Mouse (Mus musculus): Measurements from ENCODE around the gene Pomgnt1. TPM values are rescaled to one million over a fixed set of nuclear protein-coding genes. Genes with fewer than 3 reads are reported as not detected.

Gene Pomgnt1
- polyA plus RNA-seq, 1 experiment from 2014 or later = 13.3 TPM

DNA sequence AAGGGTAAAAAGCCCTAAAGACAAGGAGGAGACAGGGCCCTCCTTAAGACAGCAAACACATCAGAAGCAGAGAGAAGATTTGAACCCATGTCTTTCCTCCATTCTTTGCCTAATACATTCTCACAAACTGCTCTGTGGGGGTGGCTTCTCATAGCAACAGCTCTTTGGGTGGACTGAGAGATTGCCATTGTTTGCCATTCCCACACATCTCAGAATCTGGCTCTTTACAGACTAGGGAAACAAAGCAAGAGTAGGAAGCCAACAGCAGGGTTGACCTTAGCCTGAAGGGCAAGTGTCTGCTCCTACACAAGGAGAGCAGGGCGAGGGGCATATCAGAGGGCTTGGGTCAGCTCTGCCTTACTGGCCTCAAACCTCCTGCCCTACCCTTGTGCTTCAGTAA is 18.1 kb downstream of the Pomgnt1 start:
- no peaks in the 10 kb centered on the region for H3K36me3 ChIP-seq
- WGBS (ENCODE audit: insufficient replicate concordance) = 53% methylated on average over 1 of the region's 1 CpGs
- no peak for ATAC-seq (ENCODE audit: low read depth)
- no peak overlapping the region for H3K9ac ChIP-seq
- no peak overlapping the region for H3K27ac ChIP-seq
- no peaks in the 10 kb centered on the region for H3K9me3 ChIP-seq (replicated peaks)
- peaks cover 13% of the 10 kb centered on the region; the same call in 1 of the 2 replicates for H3K4me1 ChIP-seq (replicated peaks)
- H3K27me3 ChIP-seq = peaks cover 54% of the 10 kb centered on the region
- no peak for DNase-seq
- no peak overlapping the region for H3K4me3 ChIP-seq (replicated peaks)
- no peak overlapping the region for H3K4me2 ChIP-seq

DNA sequence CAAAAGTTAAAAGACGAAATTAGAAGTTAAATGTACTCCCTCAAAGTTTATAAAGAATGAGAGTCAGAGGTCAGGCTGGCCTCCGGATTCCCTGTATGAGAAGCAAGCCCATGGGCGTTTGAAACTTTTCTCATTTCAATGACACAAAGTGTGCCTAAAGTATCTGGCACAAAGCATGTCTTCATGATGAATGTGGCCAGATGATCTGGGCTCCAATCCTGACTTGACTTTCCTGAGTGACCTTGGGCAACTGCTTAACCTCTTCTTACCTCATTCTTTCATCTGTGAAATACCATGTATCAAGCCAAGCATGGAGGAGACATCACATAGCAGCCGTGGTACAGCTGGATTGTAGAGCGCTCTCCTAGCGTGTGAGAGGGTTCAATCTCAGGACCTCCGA is 18.6 kb downstream of the Pomgnt1 start:
- Histone ChIP-seq H3K27me3 (peaks cover 54% of the 10 kb centered on the region), H3K36me3 (no peaks in the 10 kb centered on the region), H3K9ac (no peak overlapping the region), H3K4me2 (no peak overlapping the region), H3K9me3 (replicated peaks) (no peaks in the 10 kb centered on the region), H3K4me3 (replicated peaks) (no peak overlapping the region), H3K4me1 (replicated peaks) (peaks cover 13% of the 10 kb centered on the region; the same call in 1 of the 2 replicates), H3K27ac (no peak overlapping the region)
- 68% methylated on average over 7 of the region's 7 CpGs for WGBS (ENCODE audit: insufficient replicate concordance)
- ATAC-seq (ENCODE audit: low read depth) = no peak
- no peak for DNase-seq

- 15% methylated on average over 7 of the region's 7 CpGs for WGBS (ENCODE audit: insufficient replicate concordance)
- ATAC-seq (ENCODE audit: low read depth) (no peak), DNase-seq (no peak)
- Histone ChIP-seq H3K27ac (no peak overlapping the region), H3K4me2 (peak overlapping the region; percentile 77), H3K4me3 (replicated peaks) (peak overlapping the region; percentile 59; the same call in 1 of the 2 replicates), H3K27me3 (peaks cover 54% of the 10 kb centered on the region), H3K9me3 (replicated peaks) (no peaks in the 10 kb centered on the region), H3K4me1 (replicated peaks) (peaks cover 13% of the 10 kb centered on the region; the same call in 1 of the 2 replicates), H3K36me3 (no peaks in the 10 kb centered on the region), H3K9ac (no peak overlapping the region)
Observed at GRCm38 (mm10) chr4:116143317-116143811, 19.7 kb downstream of the Pomgnt1 start.

DNA sequence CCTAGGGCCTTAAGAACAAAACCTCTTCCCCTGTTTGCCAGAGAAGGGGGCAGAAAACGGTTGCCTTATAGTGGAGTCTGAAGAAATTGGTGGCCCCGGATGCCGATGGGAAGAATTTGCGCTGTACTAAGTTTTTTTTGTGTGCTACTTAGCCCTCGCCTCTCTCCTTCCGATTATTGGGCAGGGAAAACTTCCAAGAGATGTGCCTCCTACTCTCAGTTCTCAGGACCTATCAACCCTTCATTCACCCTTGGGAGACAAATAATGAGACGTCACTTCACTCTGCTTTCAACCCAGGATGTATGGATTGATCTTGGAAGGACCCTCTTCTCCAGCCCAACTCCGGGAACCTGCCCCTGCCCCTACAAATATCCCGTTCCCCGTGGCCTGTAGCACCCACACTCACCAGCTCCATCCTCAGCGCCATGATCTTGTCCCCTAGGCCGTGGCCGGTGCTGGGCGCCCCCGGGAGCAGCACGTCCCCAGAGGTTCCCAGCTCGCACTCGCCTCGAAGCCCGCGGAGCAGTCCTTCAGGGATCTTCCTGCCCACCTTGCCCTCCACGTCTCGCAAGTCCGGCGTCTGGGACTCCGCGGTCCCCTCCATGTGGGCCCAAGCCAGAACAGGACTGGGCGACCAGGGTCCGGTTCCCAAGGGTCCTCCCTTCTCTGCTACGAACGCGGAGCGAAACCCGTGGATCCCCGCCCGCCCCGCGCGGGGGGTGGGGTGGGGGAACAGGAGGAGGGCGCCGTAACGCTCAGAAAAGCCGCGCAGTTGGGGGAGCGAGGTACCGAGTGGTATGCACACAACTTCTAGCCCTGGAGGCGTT is 20.5 kb downstream of the Pomgnt1 start:
- WGBS (ENCODE audit: insufficient replicate concordance) = 2% methylated on average over 47 of the region's 47 CpGs
- Histone ChIP-seq H3K36me3 (no peaks in the 10 kb centered on the region), H3K4me3 (replicated peaks) (peak overlapping the region; percentile 59), H3K27ac (no peak overlapping the region), H3K4me1 (replicated peaks) (peaks cover 13% of the 10 kb centered on the region; the same call in 1 of the 2 replicates), H3K4me2 (peak overlapping the region; percentile 77), H3K27me3 (peaks cover 54% of the 10 kb centered on the region), H3K9ac (peak overlapping the region; percentile 56), H3K9me3 (replicated peaks) (no peaks in the 10 kb centered on the region)
- DNase-seq = peak; percentile 9
- ATAC-seq (ENCODE audit: low read depth) = 0 out of 2 replicates have a peak, but pooled peaks have one; percentile 31

DNA sequence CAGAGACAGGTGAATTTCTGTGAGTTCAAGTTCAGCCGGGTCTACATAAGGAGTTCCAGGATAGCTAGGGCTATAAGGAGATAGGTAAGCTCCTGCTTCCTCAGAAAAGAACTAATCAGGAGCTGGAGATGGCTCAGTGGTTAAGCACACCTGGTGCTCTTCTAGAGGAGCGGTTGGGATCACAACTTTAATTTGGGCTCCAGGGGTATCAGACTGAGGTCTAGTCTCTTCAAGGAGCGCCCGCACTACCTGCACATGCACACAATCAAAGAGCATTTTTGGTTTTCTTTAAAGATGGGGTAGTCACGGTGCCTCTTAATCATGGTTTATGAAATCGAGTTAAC is 26.1 kb downstream of the Pomgnt1 start:
- peak overlapping the region; percentile 88 for H3K9ac ChIP-seq
- peak overlapping the region; percentile 92 for H3K4me2 ChIP-seq
- peaks cover 31% of the 10 kb centered on the region for H3K36me3 ChIP-seq
- no peaks in the 10 kb centered on the region for H3K9me3 ChIP-seq (replicated peaks)
- DNase-seq = no peak
- peaks cover 27% of the 10 kb centered on the region for H3K4me1 ChIP-seq (replicated peaks)
- peak overlapping the region; percentile 77 for H3K27ac ChIP-seq
- WGBS (ENCODE audit: insufficient replicate concordance) = 34% methylated on average over 6 of the region's 6 CpGs
- peaks cover 6% of the 10 kb centered on the region for H3K27me3 ChIP-seq
- H3K4me3 ChIP-seq (replicated peaks) = peak overlapping the region; percentile 74
- ATAC-seq (ENCODE audit: low read depth) = peak; percentile 2; the same call in 1 of the 2 replicates

GRCm38 (mm10) chr4:116150156-116150861 is 26.7 kb downstream of the Pomgnt1 start:
- Histone ChIP-seq H3K4me2 (peak overlapping the region; percentile 92), H3K4me1 (replicated peaks) (peaks cover 27% of the 10 kb centered on the region), H3K27me3 (peaks cover 1% of the 10 kb centered on the region; the same call in 1 of the 2 replicates), H3K4me3 (replicated peaks) (peak overlapping the region; percentile 74), H3K36me3 (peaks cover 36% of the 10 kb centered on the region), H3K9ac (peak overlapping the region; percentile 88), H3K9me3 (replicated peaks) (no peaks in the 10 kb centered on the region), H3K27ac (peak overlapping the region; percentile 77)
- under 1% methylated on average over 56 of the region's 73 CpGs for WGBS (ENCODE audit: insufficient replicate concordance)
- DNase-seq (peak; percentile 58), ATAC-seq (ENCODE audit: low read depth) (peak; percentile 94)

DNA sequence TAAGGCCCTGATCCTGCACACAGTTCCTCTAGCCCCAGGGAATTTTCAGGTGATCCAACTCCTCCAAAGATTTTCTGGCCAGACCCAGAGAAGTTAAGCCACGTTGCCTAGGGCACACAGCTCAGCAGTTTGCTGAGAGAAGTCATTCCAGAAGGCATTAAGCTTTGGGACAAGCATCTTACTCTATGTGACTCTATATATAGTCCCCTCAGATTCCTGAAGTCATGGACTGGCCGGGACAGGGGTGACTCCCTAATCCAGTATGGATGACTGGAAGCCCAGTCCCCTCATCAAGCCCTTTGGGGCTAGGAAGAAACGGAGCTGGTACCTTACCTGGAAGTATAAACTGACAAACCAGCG is 27.2 kb downstream of the Pomgnt1 start:
- no peaks in the 10 kb centered on the region for H3K27me3 ChIP-seq
- DNase-seq (no peak), ATAC-seq (ENCODE audit: low read depth) (no peak; the same call in 1 of the 2 replicates)
- H3K36me3 ChIP-seq = peaks cover 42% of the 10 kb centered on the region
- H3K4me3 ChIP-seq (replicated peaks) = peak overlapping the region; percentile 74
- peak overlapping the region; percentile 74 for H3K27ac ChIP-seq
- WGBS (ENCODE audit: insufficient replicate concordance) = 26% methylated on average over 4 of the region's 4 CpGs
- peak overlapping the region; percentile 92 for H3K4me2 ChIP-seq
- H3K4me1 ChIP-seq (replicated peaks) = peaks cover 27% of the 10 kb centered on the region
- H3K9ac ChIP-seq = peak overlapping the region; percentile 88
- no peaks in the 10 kb centered on the region for H3K9me3 ChIP-seq (replicated peaks)

DNA sequence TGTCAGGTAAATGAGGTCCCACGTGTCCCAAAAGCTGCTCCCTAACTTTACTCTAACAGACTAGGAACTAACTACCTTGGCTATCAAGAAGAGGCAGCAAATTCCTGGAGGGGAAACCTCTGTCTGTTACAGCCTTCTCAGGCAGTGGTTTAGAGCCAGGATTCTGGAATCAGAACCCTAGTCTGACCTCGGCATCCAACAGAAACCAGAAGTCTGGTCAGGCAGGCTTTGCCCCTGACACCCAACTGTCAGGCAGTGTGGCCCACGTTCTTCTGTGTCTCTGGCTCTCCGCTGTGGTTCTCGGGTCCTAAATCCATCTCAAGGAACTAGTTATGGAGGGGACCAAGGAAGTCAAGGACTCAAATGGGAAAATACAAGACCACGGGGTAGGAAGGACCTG is 27.6 kb downstream of the Pomgnt1 start, which contains the start of gene Lurap1:
Lurap1 (minus strand) TSS at position 101 of the 400 bp plus-strand sequence.
- Histone ChIP-seq H3K4me3 (replicated peaks) (peak within 1 kb of the TSS; percentile 74), H3K27me3 (no peaks in the 10 kb centered on the region), H3K4me2 (peak within 1 kb of the TSS; percentile 92), H3K4me1 (replicated peaks) (peaks cover 27% of the 10 kb centered on the region), H3K9me3 (replicated peaks) (no peaks in the 10 kb centered on the region), H3K27ac (peak within 1 kb of the TSS; percentile 77), H3K36me3 (peaks cover 46% of the 10 kb centered on the region), H3K9ac (peak within 1 kb of the TSS; percentile 88)
- ATAC-seq (ENCODE audit: low read depth) (no peak), DNase-seq (no peak)
- WGBS (ENCODE audit: insufficient replicate concordance) = 62% methylated on average over 6 of the region's 6 CpGs

- H3K36me3 ChIP-seq = peaks cover 59% of the 10 kb centered on the region
- no peak for DNase-seq
Observed at GRCm38 (mm10) chr4:116152702-116153101, 29.1 kb downstream of the Pomgnt1 start.

DNA sequence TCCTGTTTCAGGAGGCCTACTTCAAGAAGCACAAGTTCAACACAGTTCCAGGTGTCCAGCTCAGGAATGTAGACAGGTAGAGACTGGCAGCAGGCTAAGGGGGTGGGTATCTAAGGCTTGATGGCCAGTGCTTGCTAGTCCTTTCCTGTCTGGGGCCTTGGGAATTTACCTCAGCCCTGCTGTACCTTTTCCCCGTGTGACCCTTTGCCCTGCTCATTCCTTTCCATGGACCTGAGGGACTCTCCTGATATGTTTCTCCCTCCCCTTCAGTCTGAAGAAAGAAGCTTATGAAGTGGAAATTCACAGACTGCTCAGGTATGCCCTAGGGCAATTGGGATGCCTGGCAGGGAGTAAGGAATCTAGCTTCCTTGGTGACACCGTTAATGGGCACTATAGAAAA is 34.2 kb downstream of the Pomgnt1 start:
- Histone ChIP-seq H3K9me3 (replicated peaks) (no peaks in the 10 kb centered on the region), H3K27me3 (no peaks in the 10 kb centered on the region), H3K36me3 (peaks cover 65% of the 10 kb centered on the region), H3K4me2 (no peak overlapping the region), H3K4me1 (replicated peaks) (peaks cover 11% of the 10 kb centered on the region), H3K9ac (no peak overlapping the region), H3K4me3 (replicated peaks) (no peak overlapping the region), H3K27ac (no peak overlapping the region)
- DNase-seq = no peak
- ATAC-seq (ENCODE audit: low read depth) = no peak
- WGBS (ENCODE audit: insufficient replicate concordance) = 81% methylated on average over 2 of the region's 2 CpGs

More at GRCm38 (mm10) chr4:116152702-116153101, 29.1 kb downstream of the Pomgnt1 start:
- H3K9me3 ChIP-seq (replicated peaks) = no peaks in the 10 kb centered on the region
- H3K4me2 ChIP-seq = no peak overlapping the region
- no peak for ATAC-seq (ENCODE audit: low read depth)
- H3K27ac ChIP-seq = no peak overlapping the region; the same call in 1 of the 2 replicates
- H3K4me3 ChIP-seq (replicated peaks) = no peak overlapping the region
- no peaks in the 10 kb centered on the region for H3K27me3 ChIP-seq
- WGBS (ENCODE audit: insufficient replicate concordance) = 89% methylated on average over 15 of the region's 15 CpGs
- no peak overlapping the region for H3K9ac ChIP-seq
- peaks cover 27% of the 10 kb centered on the region for H3K4me1 ChIP-seq (replicated peaks)

GRCm38 (mm10) chr4:116159912-116160311 is 36.3 kb downstream of the Pomgnt1 start:
- ATAC-seq (ENCODE audit: low read depth) = no peak

More at GRCm38 (mm10) chr4:116159912-116160311, 36.3 kb downstream of the Pomgnt1 start:
- Histone ChIP-seq H3K9ac (no peak overlapping the region), H3K36me3 (peaks cover 46% of the 10 kb centered on the region), H3K4me2 (no peak overlapping the region), H3K9me3 (replicated peaks) (no peaks in the 10 kb centered on the region), H3K27ac (no peak overlapping the region), H3K4me1 (replicated peaks) (peaks cover 14% of the 10 kb centered on the region), H3K4me3 (replicated peaks) (no peak overlapping the region), H3K27me3 (peaks cover 4% of the 10 kb centered on the region; the same call in 1 of the 2 replicates)
- 49% methylated on average over 3 of the region's 3 CpGs for WGBS (ENCODE audit: insufficient replicate concordance)
- DNase-seq = no peak

Data from liver, embryonic 13.5 days (tissue).